Mouse (Mus musculus) liver, postnatal 0 days (tissue): ENCODE measurements around the gene Coa5.

Source experiments
- CTCF ChIP-seq: sonication (generic); IDR thresholded peaks from 2 replicates; pipeline ENCODE4 v1.5.1; 2016; ENCODE audit warnings: antibody characterized with exemption, low read depth
- EP300 ChIP-seq: IDR thresholded peaks from 2 replicates; pipeline ENCODE4 v1.6.1; 2016; ENCODE audit warnings: antibody characterized with exemption, low read depth, mild to moderate bottlenecking

DNA sequence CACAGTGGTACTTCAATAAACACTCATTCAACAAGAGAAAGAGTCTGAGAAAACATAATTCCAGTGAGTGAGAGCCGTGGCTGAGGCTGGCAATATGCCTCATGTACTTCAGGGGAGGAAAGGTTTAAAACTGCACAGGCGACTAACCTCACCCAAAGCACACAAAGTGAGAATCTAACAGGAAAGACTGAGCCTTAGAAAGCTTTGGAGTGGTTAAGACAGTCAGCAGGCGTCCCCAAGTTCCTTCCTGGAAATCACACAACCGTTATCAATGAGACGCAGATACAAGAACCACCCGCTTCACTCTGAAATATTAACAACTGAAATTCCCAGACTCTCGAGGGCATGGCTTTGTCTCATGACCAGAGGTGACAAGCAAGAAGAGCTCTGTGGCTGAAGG, 48.5 kb upstream of the Coa5 start:
- 0 out of 2 replicates have a peak, but pooled peaks have one; percentile 3 for TF ChIP-seq CTCF
- peak; percentile 81 for TF ChIP-seq EP300
